Mouse (Mus musculus): ENCODE results near the gene Gm49336.

Gene Gm49336

GRCm38 (mm10) chr14:60195999-60196398 lies 55.3 kb downstream of the Gm49336 start:
- Histone ChIP-seq H3K27me3 (ENCODE audit: control insufficient read depth, insufficient read depth, low read length, poor library complexity, severe bottlenecking) (no peaks in the 10 kb centered on the region), H3K36me3 (ENCODE audit: control insufficient read depth, insufficient read depth, low read length, poor library complexity, severe bottlenecking) (no peaks in the 10 kb centered on the region)
- no peak for DNase-seq (ENCODE audit: low read depth, low spot score)

DNA sequence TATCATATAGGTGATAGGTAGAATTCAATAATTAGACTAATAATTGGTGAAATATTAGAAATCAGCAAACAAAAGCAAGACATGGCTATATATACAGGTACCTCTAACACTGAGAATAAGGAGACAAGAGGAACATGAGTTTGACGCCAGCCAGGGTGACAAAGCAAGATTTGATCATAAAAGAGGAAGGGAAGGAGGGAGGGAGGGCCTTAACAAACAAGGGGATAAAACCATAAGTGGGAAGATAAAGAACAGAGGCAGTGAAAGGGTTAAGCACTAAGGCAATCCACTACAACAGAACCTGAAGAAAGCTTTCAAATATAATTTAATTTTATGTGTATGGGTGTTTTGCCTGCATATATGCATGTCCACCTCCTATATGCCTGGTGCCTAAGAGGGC lies 56.7 kb downstream of the Gm49336 start:
- no peak for DNase-seq (ENCODE audit: low read depth, low spot score)
- Histone ChIP-seq H3K27me3 (ENCODE audit: control insufficient read depth, insufficient read depth, low read length, poor library complexity, severe bottlenecking) (no peaks in the 10 kb centered on the region), H3K36me3 (ENCODE audit: control insufficient read depth, insufficient read depth, low read length, poor library complexity, severe bottlenecking) (no peaks in the 10 kb centered on the region)

DNA sequence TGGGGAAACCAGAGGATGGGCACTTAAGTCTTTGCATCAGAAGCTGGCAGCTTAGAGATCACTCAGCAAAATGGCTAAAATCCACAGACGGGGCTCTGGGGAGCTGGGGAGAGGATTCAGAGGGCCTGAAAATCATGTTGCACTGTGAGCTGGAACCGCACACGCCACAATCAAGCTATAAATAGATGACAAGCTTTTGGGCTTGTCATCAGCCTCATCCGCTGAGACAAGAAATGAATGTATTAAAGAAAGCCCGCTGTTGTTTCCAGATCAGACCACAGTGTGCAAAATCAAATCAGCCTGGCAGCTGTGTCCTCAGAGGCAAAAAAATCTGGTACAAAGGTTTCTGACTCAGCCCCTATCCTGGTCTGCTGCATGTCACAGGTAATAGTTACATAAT lies 61.5 kb downstream of the Gm49336 start:
- no peaks in the 10 kb centered on the region for H3K36me3 ChIP-seq (ENCODE audit: control insufficient read depth, insufficient read depth, low read length, poor library complexity, severe bottlenecking)
- no peaks in the 10 kb centered on the region for H3K27me3 ChIP-seq (ENCODE audit: control insufficient read depth, insufficient read depth, low read length, poor library complexity, severe bottlenecking)
- DNase-seq (ENCODE audit: low read depth, low spot score): no peak

DNA sequence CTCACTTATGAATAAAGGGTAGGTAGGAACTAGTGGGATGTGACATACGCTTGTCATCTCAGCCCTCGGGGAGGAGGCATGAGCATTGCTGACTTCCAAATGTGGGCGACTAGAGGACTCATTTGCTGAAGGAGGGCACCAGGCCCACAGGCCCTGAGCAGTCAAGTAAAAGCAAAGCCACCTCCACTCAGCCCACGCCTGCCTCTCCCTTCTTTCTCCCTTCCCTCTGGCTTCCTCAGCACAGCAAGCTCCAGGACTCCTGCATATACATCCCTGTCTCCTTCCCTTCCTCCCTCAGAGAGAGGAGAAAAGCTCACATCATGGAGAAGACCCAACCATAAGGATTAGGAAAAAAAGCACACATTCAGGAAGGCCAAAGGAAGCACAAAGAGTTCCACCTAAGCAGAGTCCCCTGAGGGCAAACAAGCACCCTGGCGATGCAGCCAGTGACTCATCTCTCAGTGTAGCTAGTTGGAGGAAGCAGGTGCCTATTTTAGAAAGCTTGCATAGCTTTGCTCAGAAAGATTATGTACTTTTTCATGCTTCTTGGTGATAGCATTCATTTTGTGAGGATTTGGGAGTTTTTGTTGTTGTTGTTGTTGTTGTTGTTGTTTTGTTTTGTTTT lies 63.0 kb downstream of the Gm49336 start:
- Histone ChIP-seq H3K36me3 (ENCODE audit: control insufficient read depth, insufficient read depth, low read length, poor library complexity, severe bottlenecking) (no peaks in the 10 kb centered on the region), H3K27me3 (ENCODE audit: control insufficient read depth, insufficient read depth, low read length, poor library complexity, severe bottlenecking) (no peaks in the 10 kb centered on the region)
- no peak for DNase-seq (ENCODE audit: low read depth, low spot score)

- Histone ChIP-seq H3K27me3 (ENCODE audit: control insufficient read depth, insufficient read depth, low read length, poor library complexity, severe bottlenecking) (no peaks in the 10 kb centered on the region; the same call in 1 of the 2 replicates), H3K36me3 (ENCODE audit: control insufficient read depth, insufficient read depth, low read length, poor library complexity, severe bottlenecking) (no peaks in the 10 kb centered on the region)
- no peak for DNase-seq (ENCODE audit: low read depth, low spot score)
These were observed 70.0 kb downstream of the Gm49336 start for GRCm38 (mm10) chr14:60181306-60181705.

DNA sequence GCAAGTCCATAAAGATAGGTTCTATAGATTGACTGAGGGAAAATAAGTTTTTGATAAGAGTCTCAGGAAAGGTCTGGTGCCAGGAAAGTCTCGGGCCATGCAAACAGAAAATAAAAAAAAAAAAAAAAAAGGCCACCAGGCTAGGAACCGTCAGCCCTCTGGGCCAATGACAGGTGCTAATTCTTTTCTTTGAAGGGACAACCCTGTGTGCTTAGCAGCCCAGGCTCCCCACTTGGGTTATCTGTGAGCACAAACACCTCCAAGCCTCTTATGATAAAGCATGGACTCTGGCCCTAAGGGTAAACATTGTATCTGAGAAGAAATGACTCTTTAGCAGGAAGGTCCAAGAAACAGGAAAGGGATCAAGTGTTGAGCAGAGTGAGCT lies 72.7 kb downstream of the Gm49336 start:
- no peaks in the 10 kb centered on the region; the same call in 1 of the 2 replicates for H3K27me3 ChIP-seq (ENCODE audit: control insufficient read depth, insufficient read depth, low read length, poor library complexity, severe bottlenecking)
- no peak for DNase-seq (ENCODE audit: low read depth, low spot score)
- no peaks in the 10 kb centered on the region for H3K36me3 ChIP-seq (ENCODE audit: control insufficient read depth, insufficient read depth, low read length, poor library complexity, severe bottlenecking)

GRCm38 (mm10) chr14:60177614-60178570 lies 73.4 kb downstream of the Gm49336 start:
- H3K36me3 ChIP-seq (ENCODE audit: control insufficient read depth, insufficient read depth, low read length, poor library complexity, severe bottlenecking): no peaks in the 10 kb centered on the region
- no peaks in the 10 kb centered on the region; the same call in 1 of the 2 replicates for H3K27me3 ChIP-seq (ENCODE audit: control insufficient read depth, insufficient read depth, low read length, poor library complexity, severe bottlenecking)
- no peak for DNase-seq (ENCODE audit: low read depth, low spot score)

GRCm38 (mm10) chr14:60176891-60177613 lies 74.3 kb downstream of the Gm49336 start:
- no peaks in the 10 kb centered on the region; the same call in 1 of the 2 replicates for H3K27me3 ChIP-seq (ENCODE audit: control insufficient read depth, insufficient read depth, low read length, poor library complexity, severe bottlenecking)
- no peaks in the 10 kb centered on the region for H3K36me3 ChIP-seq (ENCODE audit: control insufficient read depth, insufficient read depth, low read length, poor library complexity, severe bottlenecking)
- DNase-seq (ENCODE audit: low read depth, low spot score): no peak

GRCm38 (mm10) chr14:60176469-60176890 lies 74.8 kb downstream of the Gm49336 start:
- DNase-seq (ENCODE audit: low read depth, low spot score): no peak
- Histone ChIP-seq H3K27me3 (ENCODE audit: control insufficient read depth, insufficient read depth, low read length, poor library complexity, severe bottlenecking) (no peaks in the 10 kb centered on the region; the same call in 1 of the 2 replicates), H3K36me3 (ENCODE audit: control insufficient read depth, insufficient read depth, low read length, poor library complexity, severe bottlenecking) (no peaks in the 10 kb centered on the region)

DNA sequence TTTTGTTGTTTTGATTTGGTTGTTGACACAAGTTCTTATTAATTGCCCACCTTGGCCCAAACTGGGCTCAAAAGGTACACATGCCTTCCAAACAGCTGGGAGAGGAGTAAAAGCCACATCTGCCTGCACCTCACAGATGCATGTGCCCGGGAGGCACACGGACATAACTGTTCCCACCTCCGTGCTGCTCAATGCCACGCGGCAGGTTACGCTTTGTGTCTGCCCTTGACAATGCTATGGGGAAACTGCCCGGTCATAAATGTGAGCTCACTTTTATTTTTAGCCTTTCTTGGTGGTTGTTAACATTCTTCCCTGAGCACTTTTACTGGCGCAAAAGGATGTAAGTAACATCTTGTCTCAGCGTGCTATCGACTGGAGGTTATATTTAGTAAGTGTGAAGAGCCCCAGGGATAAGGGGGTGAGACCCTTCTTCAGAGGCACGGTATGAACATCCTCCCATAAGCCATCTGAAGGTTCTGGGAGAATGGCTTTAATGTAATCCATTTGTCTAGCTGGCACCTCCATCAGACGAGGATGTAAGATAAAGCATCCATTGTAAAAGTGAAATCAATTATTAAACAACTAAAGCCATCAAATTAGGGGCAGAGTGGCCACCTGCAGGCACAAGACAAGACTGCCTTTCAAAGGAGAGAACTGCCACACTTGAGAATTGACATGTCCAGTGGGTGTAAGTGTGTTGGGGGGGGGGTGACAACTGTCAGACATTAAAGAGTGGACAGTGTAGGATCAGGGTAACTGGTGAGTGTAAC lies 78.8 kb downstream of the Gm49336 start:
- no peak for DNase-seq (ENCODE audit: low read depth, low spot score)
- no peaks in the 10 kb centered on the region for H3K36me3 ChIP-seq (ENCODE audit: control insufficient read depth, insufficient read depth, low read length, poor library complexity, severe bottlenecking)
- H3K27me3 ChIP-seq (ENCODE audit: control insufficient read depth, insufficient read depth, low read length, poor library complexity, severe bottlenecking): no peaks in the 10 kb centered on the region

GRCm38 (mm10) chr14:60170845-60171610 lies 80.3 kb downstream of the Gm49336 start:
- Histone ChIP-seq H3K27me3 (ENCODE audit: control insufficient read depth, insufficient read depth, low read length, poor library complexity, severe bottlenecking) (no peaks in the 10 kb centered on the region), H3K36me3 (ENCODE audit: control insufficient read depth, insufficient read depth, low read length, poor library complexity, severe bottlenecking) (no peaks in the 10 kb centered on the region)
- no peak for DNase-seq (ENCODE audit: low read depth, low spot score)

GRCm38 (mm10) chr14:60163367-60163766 lies 87.9 kb downstream of the Gm49336 start:
- Histone ChIP-seq H3K36me3 (ENCODE audit: control insufficient read depth, insufficient read depth, low read length, poor library complexity, severe bottlenecking) (no peaks in the 10 kb centered on the region), H3K27me3 (ENCODE audit: control insufficient read depth, insufficient read depth, low read length, poor library complexity, severe bottlenecking) (no peaks in the 10 kb centered on the region)
- no peak for DNase-seq (ENCODE audit: low read depth, low spot score)
